ENCODE assay signal across 25 mouse cellular contexts in genomic region chr17:69060388-69060787, GRCm38 (mm10). TPM values are rescaled to one million over a fixed set of nuclear protein-coding genes. Genes with fewer than 3 reads are reported as not detected.
DNase-seq lines count a peak whose midpoint lies in the region; ATAC-seq and TF ChIP-seq lines count a peak whose summit lies in the region.
"Had no signal": no experiment of that assay in that cellular context is flagged by ENCODE, and none has a peak within 500 bp of the region (broad histone marks: within the 10 kb centered on the region; RNA-seq: fewer than 3 reads in every experiment).

No protein-coding gene starts in this region.

- ATAC-seq in heart, embryonic 12.5 days (ENCODE audit: insufficient number of reproducible peaks, low FRiP score), result no peak
- peak; percentile 52; the same call in 1 of the 2 replicates for ATAC-seq in lung, embryonic 14.5 days (ENCODE audit: insufficient read depth)
- peak; percentile 71 for ATAC-seq in lung, embryonic 16.5 days (ENCODE audit: low read depth)
- ATAC-seq: activated CD4-positive, CD25-positive, alpha-beta regulatory T cell, adult 4 months; CD4-positive, CD25-positive, alpha-beta regulatory T cell, adult 4 months; forebrain, embryonic 13.5 days; Patski had no signal

- no peak for TF ChIP-seq CTCF in lung, embryonic 14.5 days (IDR thresholded peaks at IDR 0.05; ENCODE audit: low read depth)
- no peak for TF ChIP-seq CTCF in lung, adult 2 months (IDR thresholded peaks at IDR 0.05; ENCODE audit: insufficient read depth, low read length)

- TF ChIP-seq POLR2A in lung, adult 2 months (IDR thresholded peaks at IDR 0.05; ENCODE audit: borderline replicate concordance, extremely low read depth, low read depth, low read length), result no peak

- H3K9ac ChIP-seq in heart, embryonic 12.5 days, result no peak overlapping the region
- H3K9ac ChIP-seq in lung, embryonic 14.5 days, result no peak overlapping the region
- no peak overlapping the region for H3K9ac ChIP-seq in lung, embryonic 16.5 days (ENCODE audit: low read length)
- H3K9ac ChIP-seq: embryonic facial prominence, embryonic 12.5 days; forebrain, embryonic 13.5 days had no signal

- no peak overlapping the region for H3K27ac ChIP-seq in heart, embryonic 12.5 days (ENCODE audit: poor library complexity, severe bottlenecking)
- no peak overlapping the region for H3K27ac ChIP-seq in lung, embryonic 14.5 days (ENCODE audit: low read depth)
- H3K27ac ChIP-seq in lung, embryonic 16.5 days (ENCODE audit: low read length), result no peak overlapping the region
- H3K27ac ChIP-seq: embryonic facial prominence, embryonic 10.5 days; embryonic facial prominence, embryonic 12.5 days; forebrain, embryonic 13.5 days had no signal

- H3K27me3 ChIP-seq in heart, embryonic 12.5 days (replicated peaks), result no peaks in the 10 kb centered on the region
- H3K27me3 ChIP-seq in lung, embryonic 14.5 days (ENCODE audit: insufficient read depth, low read length), result no peaks in the 10 kb centered on the region
- H3K27me3 ChIP-seq in lung, embryonic 16.5 days (ENCODE audit: control insufficient read depth, insufficient read depth, low read depth, low read length), result no peaks in the 10 kb centered on the region
- H3K27me3 ChIP-seq: CH12.LX; embryonic facial prominence, embryonic 12.5 days; forebrain, embryonic 13.5 days had no signal

- no peak overlapping the region for H3K4me2 ChIP-seq in heart, embryonic 12.5 days
- H3K4me2 ChIP-seq in lung, embryonic 14.5 days, result no peak overlapping the region
- H3K4me2 ChIP-seq in lung, embryonic 16.5 days (ENCODE audit: low read depth, low read length), result peak overlapping the region; percentile 13
- H3K4me2 ChIP-seq: embryonic facial prominence, embryonic 12.5 days; forebrain, embryonic 13.5 days had no signal

- no peaks in the 10 kb centered on the region for H3K4me1 ChIP-seq in heart, embryonic 12.5 days (replicated peaks)
- 0 out of 2 replicates have a peak, but pooled peaks cover 5% of the 10 kb centered on the region for H3K4me1 ChIP-seq in lung, embryonic 14.5 days (ENCODE audit: insufficient read depth)
- H3K4me1 ChIP-seq in lung, adult 2 months (ENCODE audit: control insufficient read depth, insufficient read depth, low read length), result no peaks in the 10 kb centered on the region
- no peaks in the 10 kb centered on the region; the same call in 1 of the 2 replicates for H3K4me1 ChIP-seq in lung, embryonic 16.5 days (replicated peaks; ENCODE audit: control insufficient read depth, insufficient read depth, low read length)
- H3K4me1 ChIP-seq: embryonic facial prominence, embryonic 10.5 days; embryonic facial prominence, embryonic 12.5 days; forebrain, embryonic 13.5 days had no signal

- WGBS in heart, embryonic 12.5 days, result 72% methylated on average over 7 of the region's 7 CpGs
- 57% methylated on average over 7 of the region's 7 CpGs for WGBS in lung, embryonic 14.5 days
- WGBS in lung, adult 2 months, result 56% methylated on average over 7 of the region's 7 CpGs
- 46% methylated on average over 7 of the region's 7 CpGs for WGBS in lung, embryonic 16.5 days

- H3K4me3 ChIP-seq in heart, embryonic 12.5 days, result no peak overlapping the region
- no peak overlapping the region for H3K4me3 ChIP-seq in lung, embryonic 14.5 days (ENCODE audit: low read depth, low read length)
- no peak overlapping the region for H3K4me3 ChIP-seq in lung, adult 2 months (replicated peaks; ENCODE audit: extremely low read depth, low read depth, low read length)
- no peak overlapping the region for H3K4me3 ChIP-seq in lung, embryonic 16.5 days (ENCODE audit: low read length)
- H3K4me3 ChIP-seq: embryonic facial prominence, embryonic 10.5 days; embryonic facial prominence, embryonic 12.5 days; forebrain, embryonic 13.5 days had no signal

- DNase-seq in heart, adult 11 months, result peak; percentile 36
- no peak for DNase-seq in lung, embryonic 14.5 days
- no peak for DNase-seq in lung, adult 2 months
- no peak for DNase-seq in lung, postnatal 14 days
- DNase-seq in lung, postnatal 10 days, result peak; percentile 4
- no peak for DNase-seq in lung, postnatal 36 days
- DNase-seq: adrenal gland, adult 8-10 months; adrenal gland, postnatal 14 days; adrenal gland, postnatal 36 days; B cell, adult 2 months; cerebellum, adult 11-12 months; cerebellum, adult 2 months; cerebellum, adult 9-10 months; cerebellum, postnatal 10 days; cerebellum, postnatal 25 days had no signal

- no peaks in the 10 kb centered on the region for H3K36me3 ChIP-seq in heart, embryonic 12.5 days
- H3K36me3 ChIP-seq in lung, embryonic 14.5 days (ENCODE audit: insufficient read depth), result no peaks in the 10 kb centered on the region
- no peaks in the 10 kb centered on the region for H3K36me3 ChIP-seq in lung, embryonic 16.5 days (ENCODE audit: control insufficient read depth, insufficient read depth, low read length)
- H3K36me3 ChIP-seq: embryonic facial prominence, embryonic 10.5 days; embryonic facial prominence, embryonic 12.5 days; G1E had no signal

- peaks cover 5% of the 10 kb centered on the region; the same call in 1 of the 2 replicates for H3K9me3 ChIP-seq in heart, embryonic 12.5 days (replicated peaks)
- H3K9me3 ChIP-seq in lung, embryonic 14.5 days (ENCODE audit: low read depth, low read length), result no peaks in the 10 kb centered on the region
- no peaks in the 10 kb centered on the region for H3K9me3 ChIP-seq in lung, embryonic 16.5 days (ENCODE audit: control insufficient read depth, low read length)
- H3K9me3 ChIP-seq: embryonic facial prominence, embryonic 10.5 days; embryonic facial prominence, embryonic 12.5 days; forebrain, embryonic 13.5 days had no signal

RNA-seq across cellular contexts. Expression of gene Epb41l3, which starts 15.1 kb away (rescaled TPM):
- polyA plus RNA-seq in heart, embryonic 12.5 days (2016; fragmentation: Nextera tagmentation; extraction: Ambion mirVana), result 140 and 144 TPM in 2 replicates
- polyA plus RNA-seq in lung, embryonic 14.5 days (2014; fragmentation: Nextera tagmentation; extraction: Ambion mirVana), result 62.0 and 64.0 TPM in 2 replicates
- polyA plus RNA-seq in lung, adult 2 months (2012; rRNA removed), result 5.0 and 7.2 TPM in 2 replicates
- polyA plus RNA-seq in lung, embryonic 16.5 days (2015; fragmentation: Nextera tagmentation; extraction: Ambion mirVana), result 46.8 and 52.1 TPM in 2 replicates
- polyA plus RNA-seq: G1E had no signal

Comparison
In these comparisons a context has a peak if more than half of its experiments do, and no peak if none do; other contexts are left out.
1. DNase-seq: peak in heart, adult 11 months (single experiment) and lung, postnatal 10 days (single experiment); none in lung, embryonic 14.5 days (single experiment), lung, adult 2 months (single experiment), lung, postnatal 14 days (single experiment) and lung, postnatal 36 days (single experiment).